Mouse (Mus musculus) midbrain, embryonic 13.5 days (tissue): ENCODE data around the gene Hcls1. TPM values are rescaled to one million over a fixed set of nuclear protein-coding genes. Genes with fewer than 3 reads are reported as not detected.

ENCODE experiments used
- ATAC-seq: fragments of 200-750 bp; cut with Nextera tagmentation; 2 replicates; pipeline ENCODE4 v1.8.0; 2017; ENCODE audit warnings: mild to moderate bottlenecking, moderate TSS enrichment, moderate library complexity
- H3K27ac ChIP-seq: fragments of 300-500 bp; sonication (generic); 2 replicates; pipeline ENCODE4 v1.5.1; 2015; ENCODE audit warnings: inconsistent platforms, mild to moderate bottlenecking, moderate library complexity
- H3K27me3 ChIP-seq: fragments of 300-500 bp; sonication (generic); 2 replicates; pipeline ENCODE4 v1.6.1; 2015; ENCODE audit warnings: mild to moderate bottlenecking, inconsistent platforms
- H3K36me3 ChIP-seq: fragments of 300-500 bp; sonication (generic); 2 replicates; pipeline ENCODE4 v1.6.1; 2015; ENCODE audit warnings: mild to moderate bottlenecking, inconsistent platforms
- H3K4me1 ChIP-seq: fragments of 300-500 bp; sonication (generic); replicated peaks from 2 replicates; pipeline ENCODE4 v1.6.1; 2015; ENCODE audit warnings: inconsistent platforms
- H3K4me2 ChIP-seq: fragments of 300-500 bp; sonication (generic); replicated peaks from 2 replicates; pipeline ENCODE4 v1.6.1; 2015; ENCODE audit warnings: moderate library complexity, mild to moderate bottlenecking, inconsistent platforms
- H3K4me3 ChIP-seq: fragments of 300-500 bp; sonication (generic); replicated peaks from 2 replicates; pipeline ENCODE4 v1.5.1; 2015; ENCODE audit warnings: mild to moderate bottlenecking, inconsistent platforms
- H3K9ac ChIP-seq: fragments of 300-500 bp; sonication (generic); replicated peaks from 2 replicates; pipeline ENCODE4 v1.6.1; 2015; ENCODE audit warnings: mild to moderate bottlenecking, inconsistent platforms
- H3K9me3 ChIP-seq: fragments of 300-500 bp; sonication (generic); 2 replicates; pipeline ENCODE4 v1.6.1; 2016; ENCODE audit warnings: mild to moderate bottlenecking, inconsistent platforms
- WGBS: fragments of 180-500 bp; shearing (Covaris S2); methylation state at CpG from one replicate; pipeline ENCODE4 v1.1.7; 2015; 5-methylcytosine and 5-hydroxymethylcytosine counted together
- polyA plus RNA-seq: library from polyadenylated mRNA; unstranded; fragments of >200 nt; fragmentation: Nextera tagmentation; extraction: Ambion mirVana; gene quantifications from 2 replicates; pipeline ENCODE4 v1.2.1, GENCODE M21; 2015

The Hcls1 gene
- 1.4 and 1.8 TPM in 2 replicates for polyA plus RNA-seq

DNA sequence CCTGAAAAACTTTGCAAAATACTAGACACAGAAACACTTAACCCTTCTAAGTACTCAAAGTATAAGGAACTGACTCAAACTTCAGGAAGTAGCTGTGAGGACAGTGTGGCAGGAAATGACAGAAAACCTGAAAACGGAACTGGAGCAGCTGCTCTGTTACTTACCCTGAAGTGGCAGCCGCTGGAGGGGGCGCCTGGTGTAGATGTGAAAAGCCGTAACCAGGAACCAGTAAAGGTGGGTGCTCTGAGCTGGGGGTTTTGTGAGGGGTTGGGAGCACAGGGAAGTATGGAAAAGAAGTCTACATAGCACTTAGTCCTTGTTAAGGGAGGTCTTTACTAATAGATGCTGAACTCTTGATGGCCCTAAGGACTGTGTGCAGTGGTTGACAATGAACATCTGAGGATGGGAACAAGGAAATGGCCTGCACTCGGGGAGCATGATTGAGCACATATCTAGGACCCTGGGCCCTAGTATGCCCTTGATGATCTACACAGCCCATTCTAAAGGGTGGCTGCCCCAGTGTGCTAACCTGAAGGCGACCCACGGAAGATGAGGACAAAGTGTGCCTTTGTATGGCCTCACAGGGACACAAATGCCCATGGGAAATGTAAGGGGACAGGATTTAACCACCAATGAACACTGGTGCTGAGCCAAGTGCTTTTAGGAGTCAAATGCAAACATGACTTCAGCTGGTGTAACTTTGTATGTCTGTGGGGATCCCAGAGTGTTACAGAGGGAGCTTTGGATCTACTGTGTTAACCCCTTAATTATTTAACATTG, at the start of gene Hcls1:
TSS of gene Hcls1 (plus strand) at position 143 of the 780 bp plus-strand sequence.
- Histone ChIP-seq H3K27ac (no peak within 1 kb of the TSS), H3K9me3 (no peaks in the 10 kb centered on the region), H3K36me3 (peaks cover 34% of the 10 kb centered on the region), H3K9ac (no peak within 1 kb of the TSS), H3K27me3 (no peaks in the 10 kb centered on the region), H3K4me3 (no peak within 1 kb of the TSS), H3K4me2 (no peak within 1 kb of the TSS), H3K4me1 (no peaks in the 10 kb centered on the region)
- 88% methylated on average over 7 of the region's 7 CpGs for WGBS
- ATAC-seq: no peak

DNA sequence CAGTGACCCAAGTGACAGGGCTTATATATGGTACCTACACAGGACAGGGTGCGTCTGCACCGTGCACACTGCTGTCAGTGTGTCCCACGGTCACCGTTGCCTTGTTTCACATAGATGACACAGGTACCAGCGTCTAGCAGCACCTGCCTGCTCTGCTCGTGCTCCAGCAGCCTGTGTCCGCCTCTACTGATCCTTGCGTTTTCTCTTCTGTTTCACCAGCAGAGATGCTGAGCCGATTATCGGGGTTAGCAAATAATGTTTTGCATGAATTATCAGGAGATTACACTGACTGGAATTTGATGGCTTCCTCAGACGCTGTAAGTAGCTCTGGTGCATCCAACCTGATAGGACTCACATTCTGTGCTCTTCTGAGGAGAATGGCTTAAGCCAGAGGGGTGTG, 48.9 kb upstream of the Hcls1 start:
- Histone ChIP-seq H3K4me3 (no peak overlapping the region), H3K9me3 (no peaks in the 10 kb centered on the region), H3K36me3 (peaks cover 35% of the 10 kb centered on the region), H3K4me2 (no peak overlapping the region), H3K27ac (no peak overlapping the region), H3K9ac (no peak overlapping the region), H3K27me3 (no peaks in the 10 kb centered on the region), H3K4me1 (peaks cover 14% of the 10 kb centered on the region)
- no peak for ATAC-seq
- 84% methylated on average over 11 of the region's 11 CpGs for WGBS

DNA sequence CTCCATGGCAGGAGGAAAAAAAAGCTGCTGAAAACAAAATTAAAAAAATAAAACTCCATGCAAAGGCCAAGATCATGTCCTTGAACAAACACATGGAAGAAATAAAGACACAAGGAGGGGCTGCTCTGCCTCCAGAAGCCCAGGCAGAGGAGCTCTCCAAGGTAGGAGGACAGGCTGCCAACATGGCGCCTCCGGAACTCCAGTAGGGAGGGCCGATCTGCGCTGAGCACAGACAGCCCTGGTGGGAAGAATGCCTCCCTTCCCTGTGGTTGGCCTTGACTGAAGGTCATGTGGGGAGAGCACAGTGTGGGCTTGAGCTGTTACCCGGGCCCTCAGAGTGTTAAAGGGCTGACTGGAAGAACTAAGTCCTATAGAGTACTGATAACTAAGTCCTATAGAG, 47.2 kb upstream of the Hcls1 start:
- Histone ChIP-seq H3K4me3 (no peak overlapping the region), H3K27ac (no peak overlapping the region), H3K4me1 (peaks cover 11% of the 10 kb centered on the region), H3K36me3 (peaks cover 49% of the 10 kb centered on the region), H3K4me2 (no peak overlapping the region), H3K9me3 (no peaks in the 10 kb centered on the region), H3K9ac (no peak overlapping the region), H3K27me3 (no peaks in the 10 kb centered on the region)
- ATAC-seq: no peak
- 89% methylated on average over 5 of the region's 5 CpGs for WGBS

DNA sequence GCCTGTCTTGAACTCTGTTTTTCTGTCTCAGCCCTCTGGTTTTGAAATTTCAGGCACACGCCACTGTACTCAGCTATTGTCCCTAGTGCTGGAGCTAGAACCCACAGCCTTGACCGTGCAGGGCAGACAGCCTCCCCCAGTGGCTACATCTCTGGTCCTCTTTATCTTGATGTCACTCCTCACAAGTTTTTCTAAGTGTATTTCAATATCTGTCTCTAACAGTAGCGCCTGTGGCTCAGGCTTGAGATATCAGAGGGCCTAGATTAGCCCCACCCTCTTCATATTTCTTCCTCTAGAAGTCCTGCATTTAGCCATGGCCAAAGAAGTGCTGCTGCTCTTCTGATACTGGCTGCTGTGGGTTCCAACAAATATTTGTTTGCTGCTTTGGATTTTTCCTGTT, 44.2 kb upstream of the Hcls1 start:
- no peak for ATAC-seq
- H3K27ac ChIP-seq: no peak overlapping the region

DNA sequence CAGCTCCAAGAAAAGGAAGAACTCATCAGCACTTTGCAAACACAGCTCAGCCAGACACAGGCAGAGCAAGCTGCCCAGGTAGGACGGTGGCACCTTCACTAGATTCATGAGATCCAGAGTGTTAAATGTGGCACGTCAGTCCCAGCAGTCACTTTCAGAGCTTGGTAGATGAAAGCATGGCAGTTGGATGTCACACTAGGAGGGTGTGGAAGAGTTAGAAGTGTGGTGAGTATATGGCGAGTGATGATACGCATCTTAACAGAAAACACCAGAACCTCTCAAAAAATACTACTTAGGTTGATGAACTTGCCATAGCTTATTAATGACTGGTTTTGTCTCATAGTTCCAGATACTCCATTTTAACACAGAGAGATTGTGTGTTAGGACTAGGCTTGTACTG, 43.4 kb upstream of the Hcls1 start:
- no peak overlapping the region for H3K4me3 ChIP-seq
- H3K9me3 ChIP-seq: no peaks in the 10 kb centered on the region
- no peak for ATAC-seq
- no peaks in the 10 kb centered on the region for H3K4me1 ChIP-seq
- no peaks in the 10 kb centered on the region for H3K27me3 ChIP-seq
- no peak overlapping the region for H3K9ac ChIP-seq
- no peak overlapping the region for H3K27ac ChIP-seq
- WGBS: 98% methylated on average over 4 of the region's 4 CpGs
- peaks cover 78% of the 10 kb centered on the region for H3K36me3 ChIP-seq
- H3K4me2 ChIP-seq: no peak overlapping the region

More for the DNA sequence above, 44.2 kb upstream of the Hcls1 start:
- no peaks in the 10 kb centered on the region for H3K9me3 ChIP-seq
- no peak overlapping the region for H3K4me3 ChIP-seq
- H3K4me1 ChIP-seq: no peaks in the 10 kb centered on the region
- 92% methylated on average over 3 of the region's 3 CpGs for WGBS
- no peak overlapping the region for H3K4me2 ChIP-seq
- no peaks in the 10 kb centered on the region for H3K27me3 ChIP-seq
- peaks cover 76% of the 10 kb centered on the region for H3K36me3 ChIP-seq
- no peak overlapping the region for H3K9ac ChIP-seq

DNA sequence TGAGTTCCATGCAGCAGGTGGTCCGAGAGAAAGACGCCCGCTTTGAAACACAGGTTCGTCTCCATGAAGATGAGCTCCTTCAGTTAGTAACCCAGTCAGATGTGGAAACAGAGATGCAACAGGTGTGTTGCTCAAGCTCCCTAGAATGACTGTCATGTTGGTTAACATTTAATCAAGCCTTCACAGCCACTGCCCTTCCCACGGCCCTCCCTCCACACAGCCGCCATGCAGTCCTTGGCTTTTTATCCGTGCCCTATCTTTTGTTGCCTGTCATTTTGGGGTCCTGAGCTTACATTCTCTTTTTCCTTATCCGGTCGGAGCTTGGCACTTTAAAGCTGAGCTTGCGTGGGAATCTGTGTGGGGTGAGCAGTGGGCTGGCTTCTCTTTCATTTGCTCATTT, 41.5 kb upstream of the Hcls1 start:
- no peaks in the 10 kb centered on the region for H3K27me3 ChIP-seq
- 91% methylated on average over 10 of the region's 10 CpGs for WGBS
- no peak overlapping the region for H3K4me2 ChIP-seq
- no peaks in the 10 kb centered on the region for H3K9me3 ChIP-seq
- H3K27ac ChIP-seq: no peak overlapping the region
- no peak overlapping the region for H3K4me3 ChIP-seq
- no peak overlapping the region for H3K9ac ChIP-seq
- H3K36me3 ChIP-seq: peaks cover 79% of the 10 kb centered on the region
- no peaks in the 10 kb centered on the region for H3K4me1 ChIP-seq
- ATAC-seq: no peak

DNA sequence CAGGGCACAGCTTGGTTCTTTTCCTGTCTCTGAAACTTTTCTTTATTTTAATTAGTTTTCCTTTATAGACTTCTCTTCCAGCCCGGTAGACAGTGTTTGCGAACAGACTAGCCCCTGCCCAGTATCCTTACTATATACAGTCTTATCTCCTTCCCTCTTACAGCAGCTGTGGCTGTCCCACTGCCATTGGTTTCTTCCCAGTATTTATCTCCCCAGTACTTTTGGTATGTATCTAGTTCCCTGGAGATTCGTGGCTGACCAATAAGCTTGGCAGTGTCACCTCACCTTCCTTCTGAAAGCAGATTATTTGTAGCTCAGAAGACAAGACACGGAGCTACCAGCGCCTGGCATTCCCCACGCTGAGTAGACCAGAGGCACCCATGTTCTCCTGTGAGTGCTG, 38.1 kb upstream of the Hcls1 start:
- no peak for ATAC-seq
- H3K27me3 ChIP-seq: no peaks in the 10 kb centered on the region
- H3K36me3 ChIP-seq: peaks cover 89% of the 10 kb centered on the region
- no peak overlapping the region for H3K4me2 ChIP-seq
- 95% methylated on average over 6 of the region's 6 CpGs for WGBS
- no peak overlapping the region for H3K9ac ChIP-seq
- H3K4me3 ChIP-seq: no peak overlapping the region
- H3K4me1 ChIP-seq: no peaks in the 10 kb centered on the region
- no peak overlapping the region for H3K27ac ChIP-seq
- no peaks in the 10 kb centered on the region for H3K9me3 ChIP-seq

DNA sequence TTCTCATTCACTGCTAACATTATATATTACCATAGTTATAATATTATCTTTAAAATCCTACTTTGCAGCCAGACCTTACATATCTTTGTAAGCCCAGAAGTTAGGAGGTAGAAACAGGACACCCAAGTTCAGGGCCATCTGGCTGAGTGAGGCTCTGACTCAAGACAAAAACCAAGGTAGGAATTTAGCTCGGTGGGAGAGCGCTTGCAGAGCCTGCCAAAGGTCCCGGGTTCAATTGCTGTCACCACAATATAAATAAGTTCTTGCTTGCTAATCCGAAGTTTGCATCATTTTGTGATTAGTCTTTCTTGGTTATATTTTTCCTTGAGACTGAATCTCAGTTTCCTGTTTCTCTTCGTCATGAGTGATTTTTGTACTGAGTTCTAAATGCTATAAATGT, 31.6 kb upstream of the Hcls1 start:
- H3K36me3 ChIP-seq: peaks cover 62% of the 10 kb centered on the region
- H3K4me3 ChIP-seq: no peak overlapping the region
- 90% methylated on average over 5 of the region's 5 CpGs for WGBS

DNA sequence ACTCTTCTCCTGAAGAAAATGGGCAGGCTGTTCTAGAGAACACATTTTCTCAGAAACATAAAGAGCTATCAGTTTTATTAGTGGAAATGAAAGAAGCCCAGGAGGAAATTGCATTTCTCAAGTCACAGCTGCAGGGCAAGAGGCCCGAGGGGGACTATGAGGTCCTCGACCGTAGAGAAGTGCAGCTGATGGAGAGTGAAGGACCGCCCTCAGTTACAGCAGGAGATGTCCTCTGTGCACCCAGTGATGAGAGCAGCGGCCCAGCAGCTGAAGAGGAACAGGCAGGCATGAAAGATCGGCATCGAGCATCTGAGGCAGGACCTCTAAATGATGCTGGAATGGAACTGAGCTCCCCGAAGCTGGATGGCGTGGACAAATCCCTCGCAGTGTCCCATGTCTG, 22.9 kb upstream of the Hcls1 start:
- Histone ChIP-seq H3K9me3 (no peaks in the 10 kb centered on the region), H3K9ac (no peak overlapping the region), H3K36me3 (peaks cover 77% of the 10 kb centered on the region), H3K4me2 (no peak overlapping the region), H3K27me3 (no peaks in the 10 kb centered on the region), H3K4me3 (no peak overlapping the region), H3K27ac (no peak overlapping the region), H3K4me1 (no peaks in the 10 kb centered on the region)
- 91% methylated on average over 10 of the region's 10 CpGs for WGBS
- ATAC-seq: no peak

More for the DNA sequence above, 31.6 kb upstream of the Hcls1 start:
- Histone ChIP-seq H3K9me3 (no peaks in the 10 kb centered on the region), H3K4me1 (no peaks in the 10 kb centered on the region), H3K9ac (no peak overlapping the region), H3K4me2 (no peak overlapping the region), H3K27me3 (no peaks in the 10 kb centered on the region), H3K27ac (no peak overlapping the region)
- ATAC-seq: no peak

DNA sequence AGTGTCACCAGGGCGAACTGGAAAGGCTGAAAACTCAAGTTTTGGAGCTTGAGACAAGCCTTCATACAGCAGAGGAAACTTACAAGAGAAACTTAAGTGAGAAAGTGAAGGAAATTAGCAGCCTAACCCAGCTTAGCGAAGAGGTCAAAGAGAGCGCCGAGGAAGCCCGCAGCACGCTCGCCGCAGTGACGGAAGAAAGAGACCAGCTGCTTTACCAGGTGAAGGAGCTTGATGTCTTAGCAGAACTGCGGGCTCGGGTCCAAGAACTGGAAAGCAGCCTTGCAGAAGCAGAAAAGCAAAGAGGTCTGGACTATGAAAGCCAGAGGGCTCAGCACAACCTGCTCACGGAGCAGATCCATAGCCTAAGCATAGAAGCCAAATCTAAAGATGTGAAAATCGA, 22.5 kb upstream of the Hcls1 start:
- Histone ChIP-seq H3K36me3 (peaks cover 80% of the 10 kb centered on the region), H3K4me3 (no peak overlapping the region), H3K27me3 (no peaks in the 10 kb centered on the region), H3K9ac (no peak overlapping the region), H3K4me1 (no peaks in the 10 kb centered on the region), H3K4me2 (no peak overlapping the region), H3K9me3 (no peaks in the 10 kb centered on the region), H3K27ac (no peak overlapping the region)
- WGBS: 90% methylated on average over 13 of the region's 13 CpGs
- no peak for ATAC-seq

DNA sequence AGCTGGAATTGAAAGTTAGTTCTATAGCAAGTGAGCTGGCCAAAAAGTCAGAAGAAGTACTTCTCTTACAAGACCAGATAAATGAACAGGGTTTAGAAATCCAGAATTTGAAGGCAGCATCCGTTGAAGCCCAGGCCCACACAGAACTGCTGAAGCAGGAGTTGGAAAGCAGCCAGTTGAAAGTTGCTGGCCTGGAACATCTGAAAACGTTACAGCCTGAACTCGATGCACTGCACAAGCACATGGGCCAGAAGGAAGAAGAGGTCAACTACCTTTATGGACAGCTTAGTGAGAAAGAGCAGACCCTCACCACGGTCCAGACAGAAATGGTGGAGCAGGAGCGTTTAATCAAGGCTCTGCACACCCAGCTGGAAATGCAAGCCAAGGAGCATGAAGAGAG, 20.6 kb upstream of the Hcls1 start:
- H3K36me3 ChIP-seq: peaks cover 84% of the 10 kb centered on the region
- ATAC-seq: no peak

DNA sequence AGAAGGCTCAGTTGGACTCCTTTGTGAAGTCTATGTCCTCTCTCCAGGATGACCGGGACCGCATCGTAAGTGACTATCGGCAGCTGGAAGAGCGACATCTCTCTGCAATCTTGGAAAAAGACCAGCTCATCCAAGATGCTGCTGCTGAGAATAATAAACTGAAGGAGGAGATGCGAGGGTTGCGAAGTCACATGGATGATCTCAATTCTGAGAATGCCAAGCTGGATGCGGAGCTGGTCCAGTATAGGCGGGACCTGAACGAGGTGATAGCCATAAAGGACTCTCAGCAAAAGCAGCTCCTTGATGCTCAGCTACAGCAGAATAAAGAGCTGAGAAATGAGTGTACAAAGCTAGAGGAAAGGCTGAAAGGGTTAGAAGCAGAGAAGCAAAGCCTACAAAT, 16.3 kb upstream of the Hcls1 start:
- Histone ChIP-seq H3K9me3 (no peaks in the 10 kb centered on the region), H3K27me3 (no peaks in the 10 kb centered on the region), H3K4me1 (no peaks in the 10 kb centered on the region), H3K4me3 (no peak overlapping the region), H3K27ac (no peak overlapping the region), H3K9ac (no peak overlapping the region), H3K36me3 (peaks cover 86% of the 10 kb centered on the region), H3K4me2 (no peak overlapping the region)
- WGBS: 97% methylated on average over 10 of the region's 10 CpGs
- no peak for ATAC-seq

More for the DNA sequence above, 20.6 kb upstream of the Hcls1 start:
- H3K4me2 ChIP-seq: no peak overlapping the region
- no peaks in the 10 kb centered on the region for H3K9me3 ChIP-seq
- H3K4me3 ChIP-seq: no peak overlapping the region
- no peaks in the 10 kb centered on the region for H3K27me3 ChIP-seq
- H3K9ac ChIP-seq: no peak overlapping the region
- H3K27ac ChIP-seq: no peak overlapping the region
- no peaks in the 10 kb centered on the region for H3K4me1 ChIP-seq
- WGBS: 93% methylated on average over 5 of the region's 5 CpGs

DNA sequence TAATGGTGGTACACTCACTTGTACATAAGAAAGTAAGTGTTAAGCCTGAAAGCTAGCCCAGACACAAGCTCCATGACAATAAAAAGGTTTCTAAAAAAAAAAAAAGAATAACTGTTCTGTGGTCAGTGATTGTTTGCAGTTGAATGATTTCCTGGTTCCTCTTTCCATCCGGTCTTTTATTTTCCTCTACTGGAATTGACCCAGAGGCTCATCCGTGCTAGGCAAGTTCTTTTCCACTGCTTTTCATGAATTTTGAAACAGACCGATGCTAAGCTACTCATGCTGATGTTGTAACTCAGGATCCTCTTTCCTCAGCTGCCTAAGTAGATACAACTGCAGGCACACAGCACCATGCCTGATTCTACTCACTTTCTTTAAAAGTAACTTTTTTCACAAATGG, 14.4 kb upstream of the Hcls1 start:
- Histone ChIP-seq H3K27me3 (no peaks in the 10 kb centered on the region), H3K36me3 (peaks cover 79% of the 10 kb centered on the region), H3K27ac (no peak overlapping the region), H3K9ac (no peak overlapping the region), H3K4me2 (no peak overlapping the region), H3K4me3 (no peak overlapping the region), H3K9me3 (no peaks in the 10 kb centered on the region), H3K4me1 (no peaks in the 10 kb centered on the region)
- 88% methylated on average over 3 of the region's 3 CpGs for WGBS
- ATAC-seq: no peak
